Mouse (Mus musculus): Measurements from ENCODE around the gene Pcyt1a. TPM values are rescaled to one million over a fixed set of nuclear protein-coding genes. Genes with fewer than 3 reads are reported as not detected.

Pcyt1a gene
- total and polyA plus RNA-seq, 3 experiments, result 17.0 to 25.7 (median 21.1) TPM

GRCm38 (mm10) chr16:32431926-32432325 is 1.2 kb downstream of the Pcyt1a start:
- in situ Hi-C loops (cut with MboI; ENCODE audit: low pct_ligation_motif_present, low pct_unique_long_range_greater_than_20kb, low sequenced_read_pairs), result no loop called here
- no peaks in the 10 kb centered on the region for H3K27me3 ChIP-seq (replicated peaks)
- H3K27ac ChIP-seq (ENCODE audit: insufficient read depth, low read depth), result no peak overlapping the region
- no peak overlapping the region for H3K9ac ChIP-seq (ENCODE audit: insufficient read depth, low read depth)
- no peaks in the 10 kb centered on the region for H3K9me3 ChIP-seq (replicated peaks; ENCODE audit: low read length)
- H3K36me3 ChIP-seq (replicated peaks in 1 of 2; ENCODE audit: control insufficient read depth in 1 of 2, insufficient read depth in 1 of 2, low read length in 1 of 2), result no peaks in the 10 kb centered on the region
- DNase-seq (ENCODE audit: extremely low read depth), result no peak
- H3K4me1 ChIP-seq (ENCODE audit: control insufficient read depth in 1 of 2, insufficient read depth in 2 of 2), result peaks cover 6 to 39% of the 10 kb centered on the region in 2 experiments; a peak in 3 of 4 replicates
- peaks cover 2% of the 10 kb centered on the region; the same call in 1 of the 2 replicates for H3K79me2 ChIP-seq (replicated peaks; ENCODE audit: control insufficient read depth, extremely low read depth, insufficient read depth, poor library complexity, severe bottlenecking)
- dilution Hi-C loops (cut with MboI; ENCODE audit: extremely low pct_ligation_motif_present, extremely low pct_unique_long_range_greater_than_20kb, low sequenced_read_pairs), result no loop called here
- H3K4me3 ChIP-seq (replicated peaks in 1 of 3; ENCODE audit: low read depth in 2 of 3, low read length in 2 of 3, poor library complexity in 1 of 3), result no peak overlapping the region
- peak overlapping the region; percentile 33; the same call in 1 of the 2 replicates for H3K4me2 ChIP-seq (ENCODE audit: insufficient read depth, low read depth, poor library complexity, severe bottlenecking)
- TF ChIP-seq NELFE (IDR thresholded peaks at IDR 0.05; ENCODE audit: low read depth, low read length), result no peak
- no peak for TF ChIP-seq MAZ (IDR thresholded peaks at IDR 0.05; ENCODE audit: low read depth, low read length)

- Histone ChIP-seq H3K9me3 (replicated peaks; ENCODE audit: low read length) (no peaks in the 10 kb centered on the region), H3K4me2 (ENCODE audit: insufficient read depth, low read depth, poor library complexity, severe bottlenecking) (no peak overlapping the region), H3K79me2 (replicated peaks; ENCODE audit: control insufficient read depth, extremely low read depth, insufficient read depth, poor library complexity, severe bottlenecking) (peaks cover 2% of the 10 kb centered on the region; the same call in 1 of the 2 replicates), H3K27ac (ENCODE audit: insufficient read depth, low read depth) (no peak overlapping the region), H3K9ac (ENCODE audit: insufficient read depth, low read depth) (no peak overlapping the region), H3K4me1 (ENCODE audit: control insufficient read depth in 1 of 2, insufficient read depth in 2 of 2) (peaks cover 9 to 40% of the 10 kb centered on the region in 2 experiments), H3K4me3 (replicated peaks in 1 of 3; ENCODE audit: low read depth in 2 of 3, low read length in 2 of 3, poor library complexity in 1 of 3) (no peak overlapping the region), H3K27me3 (replicated peaks) (no peaks in the 10 kb centered on the region), H3K36me3 (replicated peaks in 1 of 2; ENCODE audit: control insufficient read depth in 1 of 2, insufficient read depth in 1 of 2, low read length in 1 of 2) (peaks cover 0 to 4% of the 10 kb centered on the region in 2 experiments)
- TF ChIP-seq ZKSCAN1 (IDR thresholded peaks at IDR 0.05; ENCODE audit: borderline replicate concordance, low read depth, low read length) (no peak), ETS1 (conservative IDR thresholded peaks at IDR 0.05; ENCODE audit: low read depth, low read length) (no peak), NELFE (IDR thresholded peaks at IDR 0.05; ENCODE audit: low read depth, low read length) (no peak), HCFC1 (IDR thresholded peaks at IDR 0.05; ENCODE audit: low read depth, low read length) (no peak), MEF2A (IDR thresholded peaks at IDR 0.05; ENCODE audit: borderline replicate concordance, low read depth, low read length) (no peak), JUN (IDR thresholded peaks at IDR 0.05; ENCODE audit: insufficient read depth, low read depth, low read length) (no peak), CTCF (conservative IDR thresholded peaks at IDR 0.05 in 1 of 2, IDR thresholded peaks at IDR 0.05 in 1 of 2; ENCODE audit: low read depth in 2 of 2, low read length in 2 of 2) (no peak), MAFK (IDR thresholded peaks at IDR 0.05; ENCODE audit: insufficient replicate concordance, low read length) (no peak), KAT2A (IDR thresholded peaks at IDR 0.05; ENCODE audit: insufficient replicate concordance, low read length) (no peak), TBP (conservative IDR thresholded peaks at IDR 0.05; ENCODE audit: low read depth, low read length) (no peak), SIN3A (IDR thresholded peaks at IDR 0.05; ENCODE audit: low read length) (no peak), IRF4 (IDR thresholded peaks at IDR 0.05; ENCODE audit: low read depth, low read length) (no peak), POLR2AphosphoS2 (IDR thresholded peaks at IDR 0.05; ENCODE audit: low read depth, low read length) (no peak), MYC (IDR thresholded peaks at IDR 0.05; ENCODE audit: low read depth, low read length) (no peak), MAZ (IDR thresholded peaks at IDR 0.05; ENCODE audit: low read depth, low read length) (no peak), E2F4 (IDR thresholded peaks at IDR 0.05; ENCODE audit: insufficient replicate concordance, low read depth, low read length) (no peak), ZC3H11A (IDR thresholded peaks at IDR 0.05; ENCODE audit: low read depth, low read length) (no peak), MAX (IDR thresholded peaks at IDR 0.05; ENCODE audit: low read length) (no peak), CHD2 (IDR thresholded peaks at IDR 0.05; ENCODE audit: low read length) (no peak), JUND (conservative IDR thresholded peaks at IDR 0.05; ENCODE audit: low read depth, low read length) (no peak)
- dilution Hi-C loops (cut with MboI; ENCODE audit: extremely low pct_ligation_motif_present, extremely low pct_unique_long_range_greater_than_20kb, low sequenced_read_pairs), result no loop called here
- in situ Hi-C loops (cut with MboI; ENCODE audit: low pct_ligation_motif_present, low pct_unique_long_range_greater_than_20kb, low sequenced_read_pairs), result no loop called here
- DNase-seq (ENCODE audit: extremely low read depth), result no peak
These were observed 2.4 kb downstream of the Pcyt1a start for GRCm38 (mm10) chr16:32433138-32433537.
